Mouse (Mus musculus) brain, embryonic 14.5 days (tissue): ENCODE results near the gene Sorbs1.

Experiments used
- CTCF ChIP-seq: fragments of 200-500 bp; IDR thresholded peaks from 2 replicates; pipeline ENCODE4 v1.5.1; 2012; ENCODE audit warnings: inconsistent platforms, mild to moderate bottlenecking, moderate library complexity, borderline replicate concordance; ENCODE audit not compliant: insufficient read depth, insufficient read length; ENCODE audit errors: extremely low read depth
- POLR2A ChIP-seq: fragments of 200-500 bp; IDR thresholded peaks from 2 replicates; pipeline ENCODE4 v1.6.1; 2012; ENCODE audit warnings: mild to moderate bottlenecking, inconsistent platforms, borderline replicate concordance; ENCODE audit not compliant: poor library complexity, insufficient read depth, insufficient read length, severe bottlenecking; ENCODE audit errors: extremely low read depth

GRCm38 (mm10) chr19:40411379-40411813 lies 102.2 kb downstream of the Sorbs1 start:
- TF ChIP-seq CTCF: no peak
- no peak for TF ChIP-seq POLR2A
